Mouse (Mus musculus) neural tube, embryonic 11.5 days (tissue): ENCODE results near the gene Vegfa. TPM values are rescaled to one million over a fixed set of nuclear protein-coding genes. Genes with fewer than 3 reads are reported as not detected.

Source experiments
- ATAC-seq: fragments of 200-750 bp; cut with Nextera tagmentation; 2 replicates; pipeline ENCODE4 v1.8.0; 2017; ENCODE audit warnings: moderate number of reproducible peaks, mild to moderate bottlenecking, moderate TSS enrichment, moderate library complexity; ENCODE audit not compliant: insufficient read depth, low FRiP score, low TSS enrichment
- DNase-seq: peaks from one replicate; pipeline ENCODE4 v3.0.0-alpha.2; 2015; ENCODE audit warnings: low spot score
- H3K27ac ChIP-seq: fragments of 300-500 bp; sonication (generic); 2 replicates; pipeline ENCODE4 v1.5.1; 2014; ENCODE audit warnings: low read depth, mild to moderate bottlenecking, low read length
- H3K27me3 ChIP-seq: fragments of 300-500 bp; sonication (generic); 2 replicates; pipeline ENCODE4 v1.6.1; 2014; ENCODE audit warnings: mild to moderate bottlenecking, low read length, mixed read lengths; ENCODE audit not compliant: control insufficient read depth, insufficient read depth
- H3K36me3 ChIP-seq: fragments of 300-500 bp; sonication (generic); 2 replicates; pipeline ENCODE4 v1.6.1; 2014; ENCODE audit warnings: mild to moderate bottlenecking, low read length, moderate library complexity, mixed read lengths; ENCODE audit not compliant: control insufficient read depth, insufficient read depth
- H3K4me1 ChIP-seq: fragments of 300-500 bp; sonication (generic); 2 replicates; pipeline ENCODE4 v1.6.1; 2014; ENCODE audit warnings: low read length, mixed read lengths; ENCODE audit not compliant: control insufficient read depth, insufficient read depth
- H3K4me2 ChIP-seq: fragments of 300-500 bp; sonication (generic); 2 replicates; pipeline ENCODE4 v1.6.1; 2014; ENCODE audit warnings: low read depth, mild to moderate bottlenecking, moderate library complexity
- H3K4me3 ChIP-seq: fragments of 300-500 bp; sonication (generic); 2 replicates; pipeline ENCODE4 v1.5.1; 2014; ENCODE audit warnings: low read depth, low read length
- H3K9ac ChIP-seq: fragments of 300-500 bp; sonication (generic); 2 replicates; pipeline ENCODE4 v1.6.1; 2014; ENCODE audit warnings: mild to moderate bottlenecking, low read length
- H3K9me3 ChIP-seq: fragments of 300-500 bp; sonication (generic); 2 replicates; pipeline ENCODE4 v1.6.1; 2016; ENCODE audit warnings: low read length; ENCODE audit not compliant: control insufficient read depth
- WGBS: fragments of 180-500 bp; shearing (Covaris S2); extraction: QIAGEN DNeasy Blood & Tissue Kit; methylation state at CpG from one replicate; pipeline ENCODE4 v1.1.7; 2014; 5-methylcytosine and 5-hydroxymethylcytosine counted together
- polyA plus RNA-seq: library from polyadenylated mRNA; unstranded; fragments of >200 nt; fragmentation: Nextera tagmentation; extraction: Ambion mirVana; gene quantifications from 2 replicates; pipeline ENCODE4 v1.2.1, GENCODE M21; 2014

The Vegfa gene
- polyA plus RNA-seq, 1 experiment from 2014 or later, result 3.4 TPM

GRCm38 (mm10) chr17:46033122-46033521 lies 953 bp upstream of the Vegfa start:
- no peaks in the 10 kb centered on the region for H3K9me3 ChIP-seq
- 61% methylated on average over 6 of the region's 6 CpGs for WGBS
- H3K9ac ChIP-seq, result no peak overlapping the region
- H3K36me3 ChIP-seq, result no peaks in the 10 kb centered on the region
- H3K27me3 ChIP-seq, result no peaks in the 10 kb centered on the region
- DNase-seq (no peak), ATAC-seq (no peak)
- no peak overlapping the region for H3K4me2 ChIP-seq
- H3K27ac ChIP-seq, result no peak overlapping the region
- peaks cover 17% of the 10 kb centered on the region for H3K4me1 ChIP-seq
- no peak overlapping the region for H3K4me3 ChIP-seq

GRCm38 (mm10) chr17:46031621-46032211 lies 453 bp downstream of the Vegfa start:
- Histone ChIP-seq H3K27me3 (no peaks in the 10 kb centered on the region), H3K9ac (peak overlapping the region; percentile 94), H3K4me1 (peaks cover 29% of the 10 kb centered on the region), H3K27ac (peak overlapping the region; percentile 81), H3K4me3 (peak overlapping the region; percentile 91), H3K9me3 (no peaks in the 10 kb centered on the region), H3K36me3 (no peaks in the 10 kb centered on the region), H3K4me2 (peak overlapping the region; percentile 89)
- ATAC-seq (no peak), DNase-seq (no peak)
- under 1% methylated on average over 46 of the region's 50 CpGs for WGBS

- WGBS, result under 1% methylated on average over 78 of the region's 92 CpGs
Observed at GRCm38 (mm10) chr17:46030731-46031620, 1.2 kb downstream of the Vegfa start.

GRCm38 (mm10) chr17:46030323-46030730 lies 1.8 kb downstream of the Vegfa start:
- 0 out of 2 replicates have a peak, but pooled peaks have one; percentile 5 for ATAC-seq
- Histone ChIP-seq H3K4me1 (peaks cover 29% of the 10 kb centered on the region), H3K4me2 (peak overlapping the region; percentile 89), H3K9ac (peak overlapping the region; percentile 94), H3K36me3 (no peaks in the 10 kb centered on the region; the same call in 1 of the 2 replicates), H3K27ac (peak overlapping the region; percentile 81), H3K4me3 (peak overlapping the region; percentile 91), H3K27me3 (no peaks in the 10 kb centered on the region), H3K9me3 (no peaks in the 10 kb centered on the region)
- peak; percentile 61 for DNase-seq
- 0% methylated on average over 42 of the region's 43 CpGs for WGBS

More at GRCm38 (mm10) chr17:46030731-46031620, 1.2 kb downstream of the Vegfa start:
- ATAC-seq (peak; percentile 36), DNase-seq (peak; percentile 68)
- H3K9me3 ChIP-seq, result no peaks in the 10 kb centered on the region
- peak overlapping the region; percentile 91 for H3K4me3 ChIP-seq
- H3K27me3 ChIP-seq, result no peaks in the 10 kb centered on the region
- peak overlapping the region; percentile 81 for H3K27ac ChIP-seq
- H3K4me2 ChIP-seq, result peak overlapping the region; percentile 89
- no peaks in the 10 kb centered on the region for H3K36me3 ChIP-seq
- peak overlapping the region; percentile 94 for H3K9ac ChIP-seq
- peaks cover 29% of the 10 kb centered on the region for H3K4me1 ChIP-seq

- Histone ChIP-seq H3K27ac (no peak overlapping the region), H3K4me2 (peak overlapping the region; percentile 89), H3K36me3 (peaks cover 2% of the 10 kb centered on the region; the same call in 1 of the 2 replicates), H3K4me1 (peaks cover 29% of the 10 kb centered on the region), H3K4me3 (peak overlapping the region; percentile 91), H3K9me3 (no peaks in the 10 kb centered on the region), H3K9ac (peak overlapping the region; percentile 94), H3K27me3 (no peaks in the 10 kb centered on the region)
- ATAC-seq (no peak), DNase-seq (no peak)
- 16% methylated on average over 7 of the region's 7 CpGs for WGBS
Observed at GRCm38 (mm10) chr17:46029554-46030207, 2.5 kb downstream of the Vegfa start.

- Histone ChIP-seq H3K4me1 (peaks cover 29% of the 10 kb centered on the region), H3K27me3 (no peaks in the 10 kb centered on the region), H3K36me3 (peaks cover 4% of the 10 kb centered on the region), H3K9ac (peak overlapping the region; percentile 94), H3K9me3 (no peaks in the 10 kb centered on the region), H3K27ac (no peak overlapping the region), H3K4me3 (peak overlapping the region; percentile 91), H3K4me2 (peak overlapping the region; percentile 89)
- DNase-seq (no peak), ATAC-seq (no peak)
- 54% methylated on average over 2 of the region's 2 CpGs for WGBS
Observed at GRCm38 (mm10) chr17:46029052-46029553, 3.1 kb downstream of the Vegfa start.

- DNase-seq (no peak), ATAC-seq (no peak)
- H3K27me3 ChIP-seq, result no peaks in the 10 kb centered on the region
- peak overlapping the region; percentile 89 for H3K4me2 ChIP-seq
- H3K36me3 ChIP-seq, result peaks cover 9% of the 10 kb centered on the region
- no peak overlapping the region; the same call in 1 of the 2 replicates for H3K27ac ChIP-seq
- H3K4me3 ChIP-seq, result peak overlapping the region; percentile 91; the same call in 1 of the 2 replicates
- no peaks in the 10 kb centered on the region for H3K9me3 ChIP-seq
- peak overlapping the region; percentile 94 for H3K9ac ChIP-seq
- WGBS, result 19% methylated on average over 15 of the region's 15 CpGs
- H3K4me1 ChIP-seq, result peaks cover 29% of the 10 kb centered on the region
Observed at GRCm38 (mm10) chr17:46028210-46029051, 3.7 kb downstream of the Vegfa start.
